Mouse (Mus musculus) naive thymus-derived CD4-positive, alpha-beta T cell, adult 5 months (primary cell): ENCODE data around the gene Gm5726. TPM values are rescaled to one million over a fixed set of nuclear protein-coding genes. Genes with fewer than 3 reads are reported as not detected.

Experiments
- polyA plus RNA-seq: library from polyadenylated mRNA; unstranded; fragments of 100-300 nt; shearing (Covaris generic); gene quantifications from one replicate; pipeline ENCODE4 v1.2.1, GENCODE M21; 2017

Gm5726 gene
- polyA plus RNA-seq: not detected

DNA sequence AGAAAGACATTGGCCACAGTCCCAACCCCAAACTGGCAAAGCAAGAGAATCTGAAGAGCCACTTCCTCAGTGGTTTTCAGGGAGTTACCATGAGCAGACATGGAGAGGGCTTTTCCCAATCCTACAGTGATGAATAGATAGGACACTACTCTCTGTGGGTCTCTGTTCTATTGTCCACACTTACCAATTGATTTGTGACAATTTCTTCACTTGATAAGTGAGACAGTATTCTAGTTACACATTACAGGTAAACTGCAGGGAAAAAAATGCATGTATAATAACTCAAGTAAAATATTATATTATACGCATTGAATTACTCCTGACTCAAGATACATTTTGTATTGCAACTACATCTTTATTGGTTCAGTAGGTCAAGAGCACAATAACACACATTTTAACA is at the start of gene Gm5726:
Gene Gm5726 (minus strand): TSS at position 101 of the 400 bp plus-strand sequence.

DNA sequence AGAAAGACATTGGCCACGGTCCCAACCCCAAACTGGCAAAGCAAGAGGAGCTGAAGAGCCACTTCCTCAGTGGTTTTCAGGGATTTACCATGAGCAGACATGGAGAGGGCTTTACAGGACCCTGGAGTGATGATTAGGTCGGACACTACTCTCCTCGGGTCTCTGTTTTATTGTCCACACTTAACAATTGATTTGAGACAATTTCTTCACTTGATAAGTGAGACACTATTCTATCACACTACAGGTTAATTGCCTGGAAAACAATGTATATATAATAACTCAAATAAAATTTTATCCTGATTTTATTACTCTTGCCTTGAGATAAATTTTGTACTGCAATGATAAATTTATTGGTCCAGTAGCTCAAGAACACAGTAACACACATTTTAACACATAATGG is 30.6 kb upstream of the Gm5726 start, which contains the start of gene Gm4141:
Gene Gm4141 (minus strand): TSS at position 101 of the 400 bp plus-strand sequence.

DNA sequence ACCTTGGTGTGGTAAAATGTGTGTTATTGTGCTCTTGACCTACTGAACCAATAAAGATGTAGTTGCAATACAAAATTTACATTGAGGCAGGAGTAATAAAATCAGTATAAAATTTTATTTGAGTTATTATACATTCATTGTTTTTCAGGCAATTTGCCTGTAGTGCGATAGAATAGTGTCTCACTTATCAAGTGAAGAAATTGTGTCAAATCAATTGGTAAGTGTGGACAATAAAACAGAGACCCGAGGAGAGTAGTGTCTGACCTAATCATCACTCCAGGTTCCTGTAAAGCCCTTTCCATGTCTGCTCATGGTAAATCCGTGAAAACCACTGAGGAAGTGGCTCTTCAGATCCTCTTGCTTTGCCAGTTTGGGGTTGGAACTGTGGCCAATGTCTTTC is 12.0 kb downstream of the Gm5726 start, which contains the start of gene Vmn1r104:
Gene Vmn1r104 (plus strand): TSS at position 301 of the 400 bp plus-strand sequence.

DNA sequence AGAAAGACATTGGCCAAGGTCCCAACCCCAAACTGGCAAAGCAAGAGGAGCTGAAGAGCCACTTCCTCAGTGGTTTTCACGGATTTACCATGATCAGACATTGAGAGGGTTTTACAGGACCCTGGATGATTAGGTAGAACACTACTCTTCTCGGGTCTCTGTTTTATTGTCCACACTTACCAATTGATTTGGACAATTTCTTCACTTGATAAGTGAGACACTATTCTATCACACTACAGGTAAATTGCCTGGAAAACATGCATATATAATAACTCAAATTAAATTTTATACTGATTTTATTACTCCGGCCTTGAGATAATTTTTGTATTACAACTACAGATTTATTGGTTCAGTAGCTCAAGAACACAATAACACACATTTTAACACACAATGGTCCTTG is 35.1 kb downstream of the Gm5726 start, which contains the start of gene Vmn1r103:
Gene Vmn1r103 (minus strand): TSS at position 101 of the 400 bp plus-strand sequence.

Other genes with a start within 250 kb of the Gm5726 start
- not detected for gene Gm4133, start 211.7 kb downstream of the Gm5726 start, polyA plus RNA-seq
- gene Gm5728, start 170.3 kb downstream of the Gm5726 start, polyA plus RNA-seq: not detected
- not detected for gene Vmn1r100, start 127.8 kb downstream of the Gm5726 start, polyA plus RNA-seq
- not detected for gene Vmn1r101, start 103.2 kb downstream of the Gm5726 start, polyA plus RNA-seq
- gene Gm10670, start 70.8 kb downstream of the Gm5726 start, polyA plus RNA-seq: not detected
- not detected for gene Vmn1r103, start 35.2 kb downstream of the Gm5726 start, polyA plus RNA-seq
- gene Vmn1r104, start 11.9 kb downstream of the Gm5726 start, polyA plus RNA-seq: 0.73 TPM
- not detected for gene Gm4141, start 30.5 kb upstream of the Gm5726 start, polyA plus RNA-seq
- gene Gm4513, start 53.3 kb upstream of the Gm5726 start, polyA plus RNA-seq: 0.24 TPM
- gene Vmn1r107, start 123.2 kb upstream of the Gm5726 start, polyA plus RNA-seq: not detected
- not detected for gene Vmn1r111, start 157.5 kb upstream of the Gm5726 start, polyA plus RNA-seq
- not detected for gene Gm10668, start 184.9 kb upstream of the Gm5726 start, polyA plus RNA-seq
- gene Vmn1r112, start 225.4 kb upstream of the Gm5726 start, polyA plus RNA-seq: not detected
- not detected for gene Vmn1r113, start 241.5 kb upstream of the Gm5726 start, polyA plus RNA-seq